Mouse (Mus musculus): ENCODE measurements at regions not wholly inside any gene's neighbourhood (a gene's known extent, or its start where the extent isn't known, plus 50 kb on each side); places are given as distances from the start of the nearest gene placed in this dataset.

GRCm38 (mm10) chr6:49656359-49657280, 165.9 kb upstream of the Npy start:
- TF ChIP-seq KAT2A (conservative IDR thresholded peaks at IDR 0.05; ENCODE audit: low read depth, low read length) (no peak), CHD2 (IDR thresholded peaks at IDR 0.05; ENCODE audit: low read length) (no peak), CTCF (IDR thresholded peaks at IDR 0.05 in 2 of 3, conservative IDR thresholded peaks at IDR 0.05 in 1 of 3; ENCODE audit: control insufficient read depth in 1 of 3, insufficient read depth in 1 of 3, low read depth in 2 of 3, low read length in 3 of 3, poor library complexity in 1 of 3, severe bottlenecking in 1 of 3) (no peak), TAL1 (IDR thresholded peaks at IDR 0.05; ENCODE audit: low read length) (no peak), EP300 (IDR thresholded peaks at IDR 0.05; ENCODE audit: low read depth in 1 of 2, low read length in 2 of 2) (no peak), UBTF (IDR thresholded peaks at IDR 0.05; ENCODE audit: borderline replicate concordance, insufficient read depth, low read depth, low read length) (no peak), POLR2A (IDR thresholded peaks at IDR 0.05; ENCODE audit: control insufficient read depth in 1 of 2, insufficient read depth in 1 of 2, low read depth in 1 of 2, low read length in 2 of 2, poor library complexity in 1 of 2) (no peak), ZC3H11A (IDR thresholded peaks at IDR 0.05; ENCODE audit: low read depth, low read length) (no peak)

Data from MEL (cell line).